Mouse (Mus musculus): ENCODE measurements around the gene Pfdn6. TPM values are rescaled to one million over a fixed set of nuclear protein-coding genes. Genes with fewer than 3 reads are reported as not detected.

Pfdn6 gene
- polyA plus RNA-seq, 1 experiment from 2014 or later = 171 TPM

- Histone ChIP-seq H3K9me3 (no peaks in the 10 kb centered on the region), H3K4me3 (peak overlapping the region; percentile 52), H3K4me1 (peaks cover 46% of the 10 kb centered on the region), H3K36me3 (peaks cover 42% of the 10 kb centered on the region), H3K27me3 (no peaks in the 10 kb centered on the region), H3K9ac (peak overlapping the region; percentile 63), H3K27ac (peak overlapping the region; percentile 72; the same call in 1 of the 2 replicates), H3K4me2 (replicated peaks) (peak overlapping the region; percentile 68)
- WGBS = under 1% methylated on average over 12 of the region's 20 CpGs
- peak; percentile 34 for ATAC-seq (ENCODE audit: low FRiP score, low read depth)
Measured at GRCm38 (mm10) chr17:33916294-33916693, 23.8 kb downstream of the Pfdn6 start.

GRCm38 (mm10) chr17:33915671-33916250 is 24.4 kb downstream of the Pfdn6 start, which contains the start of the genes Tapbp and Zbtb22:
TSS of gene Tapbp (plus strand) at chr17:33915899.
TSS of gene Zbtb22 (plus strand) at chr17:33915904.
- Histone ChIP-seq H3K9ac (peak within 1 kb of the TSS; percentile 63), H3K9me3 (no peaks in the 10 kb centered on the region), H3K27me3 (no peaks in the 10 kb centered on the region), H3K4me2 (replicated peaks) (peak within 1 kb of the TSS; percentile 68), H3K27ac (peak within 1 kb of the TSS; percentile 72; the same call in 1 of the 2 replicates), H3K36me3 (peaks cover 48% of the 10 kb centered on the region), H3K4me1 (peaks cover 50% of the 10 kb centered on the region), H3K4me3 (peak within 1 kb of the TSS; percentile 52)
- ATAC-seq (ENCODE audit: low FRiP score, low read depth) = peak; percentile 91
- WGBS = under 1% methylated on average over 34 of the region's 34 CpGs

DNA sequence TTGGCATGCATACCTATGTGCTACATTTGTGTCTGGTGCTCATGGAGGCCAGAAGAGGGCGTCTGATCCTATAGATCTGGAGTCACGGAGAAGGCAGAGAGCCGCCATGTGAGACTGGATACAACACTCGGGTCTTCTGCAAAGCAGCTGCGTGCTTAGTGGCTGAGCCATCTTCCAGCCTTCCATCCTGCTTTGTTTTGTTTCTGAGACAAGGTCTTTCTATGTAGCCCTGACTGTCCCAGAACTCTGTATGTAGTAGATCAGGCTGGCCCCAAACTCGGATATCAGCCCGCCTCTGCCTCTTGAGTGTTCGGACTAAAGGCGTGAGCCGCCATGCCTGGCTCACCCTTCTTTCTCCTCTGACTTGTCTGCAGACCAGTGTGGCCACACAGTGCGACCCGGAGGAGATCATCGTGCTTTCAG is 25.2 kb downstream of the Pfdn6 start:
- Histone ChIP-seq H3K4me2 (replicated peaks) (peak overlapping the region; percentile 68), H3K27ac (peak overlapping the region; percentile 28; the same call in 1 of the 2 replicates), H3K27me3 (no peaks in the 10 kb centered on the region), H3K36me3 (peaks cover 52% of the 10 kb centered on the region), H3K4me3 (peak overlapping the region; percentile 52), H3K4me1 (peaks cover 52% of the 10 kb centered on the region), H3K9me3 (no peaks in the 10 kb centered on the region), H3K9ac (peak overlapping the region; percentile 51)
- WGBS = 68% methylated on average over 13 of the region's 13 CpGs
- no peak for ATAC-seq (ENCODE audit: low FRiP score, low read depth)

GRCm38 (mm10) chr17:33913905-33914304 is 26.2 kb downstream of the Pfdn6 start:
- ATAC-seq (ENCODE audit: low FRiP score, low read depth) = no peak
- H3K4me2 ChIP-seq (replicated peaks) = no peak overlapping the region
- no peaks in the 10 kb centered on the region for H3K9me3 ChIP-seq
- 95% methylated on average over 8 of the region's 8 CpGs for WGBS
- peaks cover 52% of the 10 kb centered on the region for H3K36me3 ChIP-seq
- H3K4me3 ChIP-seq = no peak overlapping the region
- H3K27me3 ChIP-seq = no peaks in the 10 kb centered on the region
- peaks cover 48% of the 10 kb centered on the region for H3K4me1 ChIP-seq
- no peak overlapping the region; the same call in 1 of the 2 replicates for H3K9ac ChIP-seq
- H3K27ac ChIP-seq = no peak overlapping the region

DNA sequence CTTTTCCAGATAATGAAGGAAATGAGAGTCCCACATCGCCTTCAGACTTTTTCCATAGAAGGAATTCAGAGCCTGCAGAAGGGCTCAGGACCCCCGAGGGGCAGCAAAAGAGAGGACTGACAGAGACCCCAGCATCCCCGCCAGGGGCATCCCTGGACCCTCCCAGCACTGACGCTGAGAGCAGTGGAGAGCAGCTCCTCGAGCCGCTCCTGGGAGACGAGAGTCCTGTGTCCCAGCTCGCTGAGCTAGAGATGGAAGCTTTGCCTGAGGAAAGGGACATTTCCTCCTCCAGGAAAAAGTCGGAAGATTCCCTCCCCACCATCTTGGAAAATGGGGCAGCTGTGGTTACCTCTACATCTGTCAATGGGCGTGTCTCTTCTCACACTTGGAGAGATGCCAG is 26.9 kb downstream of the Pfdn6 start:
- H3K4me3 ChIP-seq = no peak overlapping the region
- H3K27me3 ChIP-seq = no peaks in the 10 kb centered on the region
- peaks cover 43% of the 10 kb centered on the region for H3K4me1 ChIP-seq
- WGBS = 92% methylated on average over 10 of the region's 10 CpGs
- H3K9ac ChIP-seq = no peak overlapping the region
- H3K9me3 ChIP-seq = no peaks in the 10 kb centered on the region
- no peak overlapping the region for H3K27ac ChIP-seq
- H3K36me3 ChIP-seq = peaks cover 52% of the 10 kb centered on the region
- H3K4me2 ChIP-seq (replicated peaks) = no peak overlapping the region
- no peak for ATAC-seq (ENCODE audit: low FRiP score, low read depth)

- Histone ChIP-seq H3K9ac (0 out of 2 replicates have a peak overlapping the region, but pooled peaks have one; percentile 39), H3K9me3 (no peaks in the 10 kb centered on the region), H3K4me3 (no peak overlapping the region), H3K4me1 (peaks cover 41% of the 10 kb centered on the region), H3K4me2 (replicated peaks) (no peak overlapping the region), H3K27ac (no peak overlapping the region), H3K36me3 (peaks cover 46% of the 10 kb centered on the region), H3K27me3 (no peaks in the 10 kb centered on the region)
- 89% methylated on average over 28 of the region's 28 CpGs for WGBS
- ATAC-seq (ENCODE audit: low FRiP score, low read depth) = no peak
Measured at GRCm38 (mm10) chr17:33911813-33912414, 28.2 kb downstream of the Pfdn6 start.

DNA sequence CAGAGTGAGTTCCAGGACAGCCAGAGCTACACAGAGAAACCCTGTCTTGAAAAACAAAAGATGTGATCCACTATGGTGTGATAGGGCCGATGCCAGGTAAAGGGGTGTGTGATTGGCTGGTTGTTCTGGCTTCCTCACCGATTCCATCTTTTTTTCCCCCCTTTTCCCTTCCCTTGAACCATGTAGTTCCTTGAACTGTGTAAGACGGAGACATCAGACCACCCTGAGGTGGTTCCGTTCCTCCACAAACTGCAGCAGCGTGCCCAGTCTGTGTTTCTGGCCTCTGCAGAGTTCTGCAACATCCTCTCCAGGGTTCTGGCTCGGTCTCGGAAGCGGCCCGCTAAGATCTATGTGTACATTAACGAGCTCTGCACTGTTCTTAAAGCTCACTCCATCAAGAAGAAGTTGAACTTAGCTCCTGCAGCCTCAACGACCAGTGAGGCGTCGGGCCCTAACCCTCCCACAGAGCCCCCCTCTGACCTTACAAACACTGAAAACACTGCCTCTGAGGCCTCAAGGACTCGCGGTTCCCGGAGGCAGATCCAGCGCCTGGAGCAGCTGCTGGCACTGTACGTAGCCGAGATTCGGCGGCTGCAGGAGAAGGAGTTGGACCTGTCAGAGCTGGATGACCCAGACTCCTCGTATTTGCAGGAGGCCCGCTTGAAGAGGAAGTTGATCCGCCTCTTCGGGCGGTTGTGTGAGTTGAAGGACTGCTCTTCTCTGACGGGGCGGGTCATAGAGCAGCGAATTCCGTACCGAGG is 28.9 kb downstream of the Pfdn6 start:
- H3K4me2 ChIP-seq (replicated peaks) = 0 out of 2 replicates have a peak overlapping the region, but pooled peaks have one; percentile 9
- no peak overlapping the region for H3K27ac ChIP-seq
- H3K4me3 ChIP-seq = 0 out of 2 replicates have a peak overlapping the region, but pooled peaks have one; percentile 89
- no peaks in the 10 kb centered on the region for H3K27me3 ChIP-seq
- H3K36me3 ChIP-seq = peaks cover 46% of the 10 kb centered on the region
- H3K4me1 ChIP-seq = peaks cover 38% of the 10 kb centered on the region
- 0 out of 2 replicates have a peak overlapping the region, but pooled peaks have one; percentile 39 for H3K9ac ChIP-seq
- H3K9me3 ChIP-seq = no peaks in the 10 kb centered on the region
- 92% methylated on average over 31 of the region's 31 CpGs for WGBS
- no peak for ATAC-seq (ENCODE audit: low FRiP score, low read depth)

DNA sequence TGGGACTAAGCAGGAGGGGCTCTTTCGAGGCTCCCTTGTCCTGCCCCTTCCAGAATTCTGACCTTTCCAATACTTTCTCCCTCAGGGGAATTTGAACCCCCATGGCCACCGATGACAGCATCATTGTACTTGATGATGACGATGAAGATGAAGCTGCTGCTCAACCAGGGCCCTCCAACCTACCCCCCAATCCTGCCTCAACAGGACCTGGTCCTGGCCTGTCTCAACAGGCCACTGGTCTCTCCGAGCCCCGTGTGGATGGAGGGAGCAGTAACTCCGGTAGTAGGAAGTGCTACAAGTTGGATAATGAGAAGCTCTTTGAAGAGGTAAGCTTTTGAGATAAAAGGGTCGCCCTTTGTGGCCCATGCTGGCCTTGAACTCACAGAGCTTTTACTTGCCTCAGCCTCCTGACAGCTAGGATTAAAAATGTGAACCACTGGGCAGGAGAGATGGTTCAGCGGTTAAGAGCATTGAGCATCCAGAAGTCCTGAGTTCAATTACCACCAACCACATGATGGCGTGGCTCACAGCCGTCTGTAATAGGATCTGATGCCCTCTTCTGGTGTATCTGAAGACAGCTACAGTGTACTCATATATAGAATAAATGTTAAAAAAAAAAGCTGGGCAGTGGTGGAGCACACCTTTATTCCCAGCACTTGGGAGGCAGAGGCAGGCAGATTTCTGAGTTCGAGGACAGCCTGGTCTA is 29.6 kb downstream of the Pfdn6 start:
- Histone ChIP-seq H3K4me1 (peaks cover 37% of the 10 kb centered on the region), H3K4me3 (peak overlapping the region; percentile 89), H3K4me2 (replicated peaks) (peak overlapping the region; percentile 99), H3K9ac (peak overlapping the region; percentile 90), H3K36me3 (peaks cover 46% of the 10 kb centered on the region), H3K9me3 (no peaks in the 10 kb centered on the region), H3K27me3 (no peaks in the 10 kb centered on the region), H3K27ac (peak overlapping the region; percentile 87; the same call in 1 of the 2 replicates)
- no peak for ATAC-seq (ENCODE audit: low FRiP score, low read depth)
- WGBS = 50% methylated on average over 11 of the region's 11 CpGs

DNA sequence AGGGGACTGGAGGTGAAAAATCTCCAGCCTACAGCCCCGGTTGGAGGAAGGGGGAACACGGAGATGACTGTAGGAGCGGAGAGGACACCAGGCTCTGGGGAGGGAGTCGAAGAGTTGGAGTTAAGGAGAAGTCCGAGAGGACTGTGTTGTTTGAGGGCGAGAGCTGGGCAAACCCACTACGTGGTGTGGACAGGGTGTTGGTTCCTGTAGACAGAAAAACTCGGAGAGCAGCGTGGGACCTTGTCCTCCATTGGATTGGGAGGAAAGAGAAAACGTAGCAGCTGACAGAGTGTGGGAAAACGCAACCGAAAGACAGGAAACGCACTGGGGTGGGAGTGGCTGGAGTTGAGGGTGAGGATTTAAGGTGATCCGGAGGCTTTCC is 30.3 kb downstream of the Pfdn6 start:
- Histone ChIP-seq H3K9me3 (no peaks in the 10 kb centered on the region), H3K36me3 (peaks cover 42% of the 10 kb centered on the region), H3K4me2 (replicated peaks) (peak overlapping the region; percentile 99), H3K9ac (peak overlapping the region; percentile 90), H3K27me3 (no peaks in the 10 kb centered on the region), H3K27ac (peak overlapping the region; percentile 87), H3K4me3 (peak overlapping the region; percentile 89), H3K4me1 (peaks cover 31% of the 10 kb centered on the region)
- WGBS = under 1% methylated on average over 14 of the region's 14 CpGs
- ATAC-seq (ENCODE audit: low FRiP score, low read depth) = peak; percentile 2; the same call in 1 of the 2 replicates

DNA sequence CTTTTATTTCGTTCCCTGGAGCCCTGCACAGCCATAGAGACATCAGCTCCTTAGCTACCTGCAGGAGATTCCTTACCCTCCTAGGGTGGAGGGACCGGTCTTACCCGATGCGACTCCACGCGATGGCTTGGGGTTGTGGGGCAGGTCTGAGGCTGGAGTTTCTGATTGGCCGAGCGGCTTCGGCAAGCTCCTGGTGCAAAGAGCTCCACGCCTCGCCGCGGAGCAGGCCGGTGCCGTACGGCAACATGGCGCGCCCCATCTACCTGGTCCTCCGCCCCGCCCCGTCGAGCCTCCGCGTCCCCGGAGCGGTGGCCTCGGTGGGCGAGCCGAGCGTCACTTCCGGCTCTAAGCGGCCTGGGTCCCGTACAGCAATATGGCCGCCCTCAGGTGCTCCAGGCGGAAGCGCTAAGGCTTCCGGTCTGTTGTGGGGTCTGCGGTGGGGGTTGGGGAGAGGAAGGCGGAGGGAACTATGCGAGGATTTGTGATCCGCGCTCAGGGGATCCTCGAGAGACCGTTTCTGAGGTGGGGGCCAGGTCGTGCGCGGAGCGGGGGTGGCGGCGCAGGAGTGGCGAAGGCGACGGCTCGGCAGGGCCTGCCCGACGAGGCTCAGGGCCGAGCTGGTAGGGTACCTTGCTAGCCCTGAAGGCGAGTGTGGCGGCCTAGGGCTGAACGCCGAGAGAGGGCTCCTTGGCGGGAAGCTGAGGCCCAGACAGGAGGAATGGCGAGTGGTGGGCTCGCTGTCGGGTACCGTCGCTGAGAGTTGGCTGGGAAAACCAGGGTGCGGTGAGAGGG is 30.9 kb downstream of the Pfdn6 start, which contains the start of gene Daxx:
Gene Daxx (plus strand): TSS at position 338 of the 792 bp plus-strand sequence.
- Histone ChIP-seq H3K9me3 (no peaks in the 10 kb centered on the region), H3K27me3 (no peaks in the 10 kb centered on the region), H3K36me3 (peaks cover 36% of the 10 kb centered on the region), H3K9ac (peak within 1 kb of the TSS; percentile 90), H3K27ac (peak within 1 kb of the TSS; percentile 90), H3K4me1 (peaks cover 27% of the 10 kb centered on the region), H3K4me2 (replicated peaks) (peak within 1 kb of the TSS; percentile 99), H3K4me3 (peak within 1 kb of the TSS; percentile 89)
- ATAC-seq (ENCODE audit: low FRiP score, low read depth) = peak; percentile 97
- under 1% methylated on average over 68 of the region's 68 CpGs for WGBS
